Mouse (Mus musculus) spleen, postnatal 14 days (tissue): Measurements from ENCODE around the gene Spred2.

Experiments
- DNase-seq, 2 experiments: peaks; one replicate each; pipeline ENCODE4 v3.0.0; 2021 to 2022; ENCODE audit warnings: low spot score in 2 of 2

Gene Spred2

DNA sequence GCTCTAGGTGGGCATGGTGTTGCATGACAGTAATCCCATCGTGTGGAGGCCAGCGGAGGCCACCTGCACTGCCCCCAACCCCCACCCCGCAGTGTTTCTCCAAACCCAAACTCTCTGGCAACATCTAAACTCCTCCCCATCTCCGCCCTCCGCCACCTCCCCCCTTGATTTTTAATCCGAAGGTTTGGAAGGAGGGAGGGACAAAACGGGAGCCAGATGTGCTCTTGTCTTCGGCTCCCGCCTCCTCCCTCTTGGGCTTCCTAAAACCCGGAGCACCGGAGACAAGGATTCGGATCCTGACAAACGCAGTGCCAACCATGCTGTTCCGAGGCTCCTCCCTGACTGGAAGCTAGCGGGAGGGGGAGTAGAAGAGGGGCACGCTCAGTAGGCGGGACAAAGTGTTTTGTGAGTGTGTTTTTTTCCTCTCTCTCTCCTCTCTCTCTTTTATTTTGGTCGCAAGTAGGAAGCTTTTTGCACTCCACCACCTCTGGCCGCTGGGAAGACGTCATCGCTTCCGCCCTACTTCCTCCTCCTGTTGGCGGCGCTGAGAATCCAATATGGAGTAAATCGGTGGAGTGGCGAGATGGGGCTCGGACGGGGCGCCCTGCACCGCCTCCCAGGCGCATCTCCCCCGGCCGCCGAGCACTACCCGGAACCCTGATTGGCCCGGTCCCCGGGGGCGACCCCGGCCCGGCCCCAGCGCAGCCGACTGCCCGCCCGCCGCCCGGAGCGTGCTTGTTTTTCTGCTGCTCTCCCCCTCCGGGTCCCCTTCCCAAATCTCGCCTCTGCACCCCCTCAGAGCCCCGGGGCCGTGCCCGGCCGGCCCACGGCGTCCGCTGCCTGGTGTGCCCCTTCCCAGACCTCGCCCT is at the start of gene Spred2:
Gene Spred2, plus strand, starts transcription at position 488 of the 869 bp plus-strand sequence.
- peak; percentile 40 to 54 for DNase-seq

- DNase-seq: no peak
Measured at GRCm38 (mm10) chr11:19875551-19875950, 48.6 kb upstream of the Spred2 start.

GRCm38 (mm10) chr11:19875964-19876363 is 48.2 kb upstream of the Spred2 start:
- no peak for DNase-seq

GRCm38 (mm10) chr11:19877239-19877915 is 46.8 kb upstream of the Spred2 start:
- no peak for DNase-seq

DNA sequence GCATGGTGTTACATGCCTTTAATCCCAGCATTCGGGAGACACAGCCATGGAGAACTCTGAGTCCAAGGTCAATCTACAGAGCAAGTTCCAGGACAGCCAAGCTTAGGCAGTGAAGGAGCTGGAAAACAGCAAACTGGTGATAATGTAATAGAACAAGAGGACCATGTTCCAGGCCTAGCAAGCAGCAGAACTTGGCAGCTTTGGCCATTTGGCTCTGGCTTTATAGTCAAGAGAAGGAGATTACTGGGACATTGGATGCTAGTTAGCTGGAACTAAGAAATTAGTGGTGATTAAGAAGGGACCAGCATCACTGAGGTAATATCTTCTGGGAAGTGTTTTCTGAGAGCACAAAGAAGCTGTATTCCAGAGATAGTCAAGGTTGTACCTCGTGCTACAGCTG is 42.8 kb upstream of the Spred2 start:
- DNase-seq: no peak

DNA sequence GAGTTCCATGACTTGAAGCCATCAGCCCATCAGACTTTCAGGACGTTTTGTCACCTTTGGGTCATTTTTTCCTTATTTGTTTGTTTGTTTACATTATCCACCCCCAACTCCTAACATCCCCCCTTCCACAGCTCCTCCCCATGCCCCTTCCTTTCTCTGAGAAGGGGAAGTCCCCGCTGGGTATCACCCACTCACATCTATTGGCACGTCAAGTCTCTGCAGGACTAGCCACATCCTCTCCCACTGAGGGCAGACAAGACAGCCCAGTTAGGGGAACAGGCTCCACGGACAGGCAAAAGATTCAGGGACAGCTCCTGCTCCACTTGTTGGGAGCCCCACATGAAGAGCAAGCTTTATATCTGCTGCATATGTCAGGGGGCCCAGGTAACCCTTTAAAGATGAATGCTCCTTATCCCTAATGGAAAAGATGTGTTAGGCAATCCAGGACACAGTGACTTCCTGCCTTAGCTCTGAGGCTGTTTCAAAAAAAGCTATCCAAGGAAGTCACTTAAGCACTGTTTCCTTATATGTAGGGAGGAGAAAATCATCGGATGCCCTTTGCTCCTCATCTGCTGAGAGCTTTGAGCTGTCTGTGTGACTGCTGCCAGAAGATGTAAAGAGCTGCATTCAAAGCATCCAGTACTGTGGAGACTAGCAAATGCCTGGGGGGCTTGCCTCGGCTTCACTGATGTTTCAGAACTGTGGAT is 33.3 kb upstream of the Spred2 start:
- DNase-seq: no peak

GRCm38 (mm10) chr11:19893233-19893632 is 30.9 kb upstream of the Spred2 start:
- DNase-seq: no peak

- no peak for DNase-seq
Measured at GRCm38 (mm10) chr11:19899621-19900020, 24.6 kb upstream of the Spred2 start.

- no peak for DNase-seq
Measured at GRCm38 (mm10) chr11:19900712-19901111, 23.5 kb upstream of the Spred2 start.

DNA sequence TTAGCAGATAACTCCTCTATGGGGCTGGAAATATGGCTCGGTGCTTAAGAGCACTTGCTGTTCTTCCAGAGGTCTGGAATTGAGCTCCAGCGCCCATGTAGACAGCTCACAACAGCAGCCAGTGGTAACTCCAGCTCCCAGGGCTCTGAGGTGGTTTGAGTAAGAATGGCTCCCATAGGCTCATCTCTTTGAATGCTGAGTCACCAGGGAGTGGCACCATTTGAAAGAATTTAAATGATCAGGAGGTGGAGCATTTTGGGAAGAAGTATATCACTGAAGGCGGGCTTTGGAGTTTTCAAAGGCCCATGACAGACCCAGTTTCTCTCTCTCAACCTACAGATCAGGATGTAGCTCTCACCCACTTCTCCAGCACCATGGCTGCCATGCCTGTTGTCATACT is 13.0 kb upstream of the Spred2 start:
- DNase-seq: no peak

DNA sequence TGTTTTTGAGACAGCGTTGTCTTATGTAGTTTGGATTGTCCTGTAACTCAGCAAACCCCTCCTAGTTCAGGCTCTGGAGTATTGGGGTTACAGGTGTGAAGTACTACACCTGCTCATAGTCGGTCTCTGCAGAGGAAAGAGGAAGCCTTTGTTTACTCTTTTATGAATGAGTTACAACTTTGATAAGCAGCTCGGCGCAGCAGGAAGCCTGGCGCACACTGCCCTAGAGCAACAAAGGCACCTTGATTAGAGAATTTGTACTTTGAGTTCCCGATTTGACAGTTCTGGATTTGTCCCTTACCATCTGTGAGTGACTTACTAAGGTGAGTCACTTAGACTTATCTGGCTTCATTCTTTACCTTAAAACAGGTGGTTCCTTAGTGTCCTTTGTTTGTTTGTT is 12.0 kb upstream of the Spred2 start:
- no peak for DNase-seq

DNA sequence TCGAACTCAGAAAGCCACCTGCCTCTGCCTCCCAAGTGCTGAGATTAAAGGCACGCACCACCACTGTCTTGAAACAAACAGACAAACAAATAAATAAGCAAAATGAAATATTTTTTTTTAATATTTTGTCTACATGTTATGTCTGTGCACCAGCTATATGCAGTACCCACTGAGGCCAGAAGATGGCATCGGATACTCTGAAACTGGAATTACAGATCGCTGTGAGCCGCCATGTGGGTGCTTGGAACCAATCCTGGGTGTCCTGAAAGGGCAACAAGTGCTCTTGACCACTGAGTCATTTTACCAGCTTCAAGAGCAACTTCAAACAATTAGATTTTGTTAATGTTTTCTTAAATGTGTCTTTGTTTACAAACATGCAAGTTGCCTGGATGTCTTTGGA is 11.5 kb upstream of the Spred2 start:
- no peak for DNase-seq

GRCm38 (mm10) chr11:19913761-19914160 is 10.4 kb upstream of the Spred2 start:
- DNase-seq: no peak

GRCm38 (mm10) chr11:19917381-19918245 is 6.6 kb upstream of the Spred2 start:
- DNase-seq: no peak

DNA sequence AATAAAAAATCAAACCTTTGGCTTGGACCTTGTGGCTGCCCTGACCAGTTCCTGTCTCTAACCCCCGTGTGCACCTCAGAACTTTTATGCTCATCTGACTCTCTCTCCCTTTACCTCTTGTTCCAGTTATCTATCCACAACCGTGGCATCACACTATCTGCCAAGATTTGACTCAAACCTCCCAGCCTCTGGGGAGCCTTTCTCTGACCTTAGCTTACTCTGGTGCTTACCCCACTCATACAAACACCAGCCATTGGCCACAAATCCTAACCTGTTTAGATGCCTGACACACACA is 6.0 kb upstream of the Spred2 start:
- no peak for DNase-seq

GRCm38 (mm10) chr11:19919460-19919784 is 4.8 kb upstream of the Spred2 start:
- DNase-seq: no peak

DNA sequence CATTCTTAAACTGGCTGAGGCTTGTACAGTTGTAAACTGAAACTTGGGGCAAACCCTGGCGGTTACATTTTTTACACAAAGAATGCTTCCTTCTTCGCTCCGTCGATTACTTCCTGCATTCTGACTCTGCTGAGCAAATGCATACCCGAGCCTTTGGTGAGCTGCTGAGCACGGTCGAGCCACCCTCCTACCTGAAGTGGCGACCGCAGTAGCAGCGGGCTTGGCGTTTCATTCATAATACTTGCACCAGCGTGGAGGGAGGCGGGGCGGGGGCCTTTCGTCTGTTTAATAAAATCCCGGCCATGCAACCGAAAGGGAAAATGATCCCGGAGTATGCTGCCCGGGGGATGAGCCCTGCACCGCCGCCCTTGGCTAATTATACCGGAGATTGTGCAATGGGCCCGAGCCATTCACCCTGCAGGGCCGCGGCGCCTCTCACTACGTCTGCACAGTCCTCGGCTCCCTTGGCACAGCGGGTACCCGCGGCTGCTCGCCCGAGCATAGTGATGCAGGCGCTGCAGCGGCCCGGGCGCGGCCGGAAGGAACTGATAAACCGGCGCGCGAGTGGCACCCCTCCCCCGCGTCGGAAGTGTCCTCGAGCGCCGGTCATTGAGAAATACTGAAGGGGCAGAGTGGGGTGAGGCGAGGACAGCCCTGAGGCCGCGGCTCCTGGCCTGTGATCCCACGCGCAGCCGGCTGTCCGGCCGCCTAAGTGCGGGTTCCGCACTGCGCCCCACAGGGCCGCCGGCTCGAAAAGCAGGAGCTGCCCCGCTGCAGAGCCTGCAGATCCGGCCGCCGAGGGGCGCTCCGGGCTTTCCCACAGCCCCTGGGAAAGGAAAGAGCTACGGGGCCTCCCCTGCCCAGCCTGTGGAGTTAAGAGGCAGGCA is 4.1 kb upstream of the Spred2 start:
- peak; percentile 57 to 66 for DNase-seq

- no peak for DNase-seq
Measured at GRCm38 (mm10) chr11:19921723-19922122, 2.5 kb upstream of the Spred2 start.

GRCm38 (mm10) chr11:19922208-19922607 is 2.0 kb upstream of the Spred2 start:
- no peak for DNase-seq

DNA sequence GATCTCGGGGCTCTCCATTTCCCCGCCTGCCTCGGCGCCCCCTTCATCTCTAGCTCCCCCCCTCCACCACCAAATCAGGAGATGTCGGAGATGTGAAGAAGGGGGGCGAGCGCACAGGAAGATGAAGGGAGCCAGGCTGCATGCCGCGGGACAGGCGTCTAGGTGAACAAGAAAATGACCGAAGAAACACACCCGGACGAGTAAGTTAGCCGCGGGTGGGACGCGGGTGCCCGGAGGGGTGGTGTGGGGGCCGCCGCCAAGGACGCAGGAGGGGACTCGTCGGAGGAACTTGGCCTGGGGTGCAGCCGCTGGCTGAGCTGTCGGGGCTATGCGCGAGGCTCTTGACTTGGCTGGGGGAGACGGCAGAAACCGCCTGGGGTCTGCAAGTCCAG is 578 bp downstream of the Spred2 start:
- peak in 1 of 2 experiments; percentile 29 for DNase-seq
